Mouse (Mus musculus): Measurements from ENCODE around the gene 2010315B03Rik. TPM values are rescaled to one million over a fixed set of nuclear protein-coding genes. Genes with fewer than 3 reads are reported as not detected.

Gene 2010315B03Rik
- polyA plus RNA-seq, 1 experiment from 2014 or later: 18.5 TPM

GRCm38 (mm10) chr9:124280576-124281447 is 31.7 kb downstream of the 2010315B03Rik start:
- 60% methylated on average over 2 of the region's 2 CpGs for WGBS

GRCm38 (mm10) chr9:124279300-124279699 is 33.2 kb downstream of the 2010315B03Rik start:
- no peak for TF ChIP-seq CTCF (IDR thresholded peaks at IDR 0.05; ENCODE audit: low read depth)
- H3K36me3 ChIP-seq (ENCODE audit: control insufficient read depth, insufficient read depth): no peaks in the 10 kb centered on the region; the same call in none of the 2 replicates
- no peak overlapping the region for H3K4me3 ChIP-seq (ENCODE audit: low read depth, low read length)
- 0 out of 2 replicates have a peak, but pooled peaks cover 2% of the 10 kb centered on the region for H3K4me1 ChIP-seq (replicated peaks; ENCODE audit: control insufficient read depth, insufficient read depth, low read length)
- H3K27ac ChIP-seq (ENCODE audit: low read depth, low read length): no peak overlapping the region
- WGBS: 32% methylated on average over 2 of the region's 2 CpGs
- H3K27me3 ChIP-seq (replicated peaks; ENCODE audit: control insufficient read depth, insufficient read depth, low read length): no peaks in the 10 kb centered on the region
- 0 out of 2 replicates have a peak, but pooled peaks cover 7% of the 10 kb centered on the region for H3K9me3 ChIP-seq (ENCODE audit: control insufficient read depth)
- no peak for ATAC-seq
- H3K9ac ChIP-seq (ENCODE audit: low read depth, low read length): no peak overlapping the region
- H3K4me2 ChIP-seq (replicated peaks; ENCODE audit: low read depth): no peak overlapping the region

More at GRCm38 (mm10) chr9:124280576-124281447, 31.7 kb downstream of the 2010315B03Rik start:
- H3K27me3 ChIP-seq (replicated peaks; ENCODE audit: control insufficient read depth, insufficient read depth, low read length): no peaks in the 10 kb centered on the region
- no peak overlapping the region for H3K9ac ChIP-seq (ENCODE audit: low read depth, low read length)
- H3K4me3 ChIP-seq (ENCODE audit: low read depth, low read length): no peak overlapping the region
- no peaks in the 10 kb centered on the region; the same call in 1 of the 2 replicates for H3K36me3 ChIP-seq (ENCODE audit: control insufficient read depth, insufficient read depth)
- H3K4me2 ChIP-seq (replicated peaks; ENCODE audit: low read depth): peak overlapping the region; percentile 90; the same call in 1 of the 2 replicates
- H3K27ac ChIP-seq (ENCODE audit: low read depth, low read length): peak overlapping the region; percentile 60; the same call in 1 of the 2 replicates
- no peaks in the 10 kb centered on the region for H3K9me3 ChIP-seq (ENCODE audit: control insufficient read depth)
- TF ChIP-seq CTCF (IDR thresholded peaks at IDR 0.05; ENCODE audit: low read depth): no peak; the same call in 1 of the 2 replicates
- 0 out of 2 replicates have a peak, but pooled peaks have one; percentile 1 for ATAC-seq
- 0 out of 2 replicates have a peak, but pooled peaks cover 2% of the 10 kb centered on the region for H3K4me1 ChIP-seq (replicated peaks; ENCODE audit: control insufficient read depth, insufficient read depth, low read length)

GRCm38 (mm10) chr9:124275064-124275463 is 37.4 kb downstream of the 2010315B03Rik start:
- Histone ChIP-seq H3K4me2 (replicated peaks; ENCODE audit: low read depth) (no peak overlapping the region), H3K27me3 (replicated peaks; ENCODE audit: control insufficient read depth, insufficient read depth, low read length) (no peaks in the 10 kb centered on the region), H3K4me3 (ENCODE audit: low read depth, low read length) (no peak overlapping the region), H3K4me1 (replicated peaks; ENCODE audit: control insufficient read depth, insufficient read depth, low read length) (no peaks in the 10 kb centered on the region), H3K9me3 (ENCODE audit: control insufficient read depth) (peaks cover 25% of the 10 kb centered on the region; the same call in 1 of the 2 replicates), H3K36me3 (ENCODE audit: control insufficient read depth, insufficient read depth) (peaks cover 7% of the 10 kb centered on the region), H3K27ac (ENCODE audit: low read depth, low read length) (no peak overlapping the region), H3K9ac (ENCODE audit: low read depth, low read length) (no peak overlapping the region)
- TF ChIP-seq CTCF (IDR thresholded peaks at IDR 0.05; ENCODE audit: low read depth): no peak
- WGBS: 67% methylated on average over 2 of the region's 2 CpGs
- ATAC-seq: no peak

- no peak overlapping the region for H3K4me2 ChIP-seq (replicated peaks; ENCODE audit: low read depth)
- no peaks in the 10 kb centered on the region for H3K4me1 ChIP-seq (replicated peaks; ENCODE audit: control insufficient read depth, insufficient read depth, low read length)
- no peak for TF ChIP-seq CTCF (IDR thresholded peaks at IDR 0.05; ENCODE audit: low read depth)
- H3K9me3 ChIP-seq (ENCODE audit: control insufficient read depth): peaks cover 40% of the 10 kb centered on the region
- no peak overlapping the region for H3K4me3 ChIP-seq (ENCODE audit: low read depth, low read length)
- peak; percentile 40; the same call in 1 of the 2 replicates for ATAC-seq
- no peak overlapping the region for H3K9ac ChIP-seq (ENCODE audit: low read depth, low read length)
- H3K27me3 ChIP-seq (replicated peaks; ENCODE audit: control insufficient read depth, insufficient read depth, low read length): no peaks in the 10 kb centered on the region
- no peak overlapping the region for H3K27ac ChIP-seq (ENCODE audit: low read depth, low read length)
- peaks cover 24% of the 10 kb centered on the region for H3K36me3 ChIP-seq (ENCODE audit: control insufficient read depth, insufficient read depth)
These were observed 39.3 kb downstream of the 2010315B03Rik start for GRCm38 (mm10) chr9:124273172-124273571.

GRCm38 (mm10) chr9:124267929-124268328 is 44.6 kb downstream of the 2010315B03Rik start:
- Histone ChIP-seq H3K27ac (ENCODE audit: low read depth, low read length) (no peak overlapping the region), H3K27me3 (replicated peaks; ENCODE audit: control insufficient read depth, insufficient read depth, low read length) (no peaks in the 10 kb centered on the region), H3K9ac (ENCODE audit: low read depth, low read length) (no peak overlapping the region), H3K36me3 (ENCODE audit: control insufficient read depth, insufficient read depth) (peaks cover 24% of the 10 kb centered on the region), H3K4me3 (ENCODE audit: low read depth, low read length) (no peak overlapping the region), H3K4me1 (replicated peaks; ENCODE audit: control insufficient read depth, insufficient read depth, low read length) (no peaks in the 10 kb centered on the region), H3K9me3 (ENCODE audit: control insufficient read depth) (peaks cover 25% of the 10 kb centered on the region), H3K4me2 (replicated peaks; ENCODE audit: low read depth) (no peak overlapping the region)
- 24% methylated on average over 2 of the region's 2 CpGs for WGBS
- TF ChIP-seq CTCF (IDR thresholded peaks at IDR 0.05; ENCODE audit: low read depth): no peak
- no peak for ATAC-seq

- Histone ChIP-seq H3K4me3 (ENCODE audit: low read depth, low read length) (no peak overlapping the region), H3K4me2 (replicated peaks; ENCODE audit: low read depth) (no peak overlapping the region), H3K9ac (ENCODE audit: low read depth, low read length) (no peak overlapping the region), H3K27me3 (replicated peaks; ENCODE audit: control insufficient read depth, insufficient read depth, low read length) (no peaks in the 10 kb centered on the region), H3K27ac (ENCODE audit: low read depth, low read length) (no peak overlapping the region), H3K4me1 (replicated peaks; ENCODE audit: control insufficient read depth, insufficient read depth, low read length) (no peaks in the 10 kb centered on the region), H3K36me3 (ENCODE audit: control insufficient read depth, insufficient read depth) (peaks cover 24% of the 10 kb centered on the region), H3K9me3 (ENCODE audit: control insufficient read depth) (peaks cover 24% of the 10 kb centered on the region)
- no peak for ATAC-seq
- no peak for TF ChIP-seq CTCF (IDR thresholded peaks at IDR 0.05; ENCODE audit: low read depth)
These were observed 45.0 kb downstream of the 2010315B03Rik start for GRCm38 (mm10) chr9:124267493-124267892.

All from intestine, postnatal 0 days (tissue).